Mouse (Mus musculus) stomach, embryonic 14.5 days (tissue): ENCODE data around the gene Esrp2. TPM values are rescaled to one million over a fixed set of nuclear protein-coding genes. Genes with fewer than 3 reads are reported as not detected.

Source experiments
- ATAC-seq: fragments of 200-750 bp; cut with Nextera tagmentation; 2 replicates; pipeline ENCODE4 v1.8.0; 2017; ENCODE audit warnings: low read depth, moderate TSS enrichment; ENCODE audit not compliant: insufficient number of reproducible peaks, insufficient read depth, low FRiP score
- H3K27ac ChIP-seq: fragments of 300-500 bp; sonication (generic); 2 replicates; pipeline ENCODE4 v1.5.1; 2014; ENCODE audit warnings: mild to moderate bottlenecking, low read length, moderate library complexity, mixed read lengths
- H3K27me3 ChIP-seq: fragments of 300-500 bp; sonication (generic); 2 replicates; pipeline ENCODE4 v1.6.1; 2014; ENCODE audit warnings: low read length, control low read depth, mixed read lengths; ENCODE audit not compliant: control insufficient read depth, insufficient read depth
- H3K36me3 ChIP-seq: fragments of 300-500 bp; sonication (generic); 2 replicates; pipeline ENCODE4 v1.6.1; 2014; ENCODE audit warnings: mild to moderate bottlenecking, control low read depth, low read length, moderate library complexity, mixed read lengths; ENCODE audit not compliant: control insufficient read depth, insufficient read depth
- H3K4me1 ChIP-seq: fragments of 300-500 bp; sonication (generic); 2 replicates; pipeline ENCODE4 v1.6.1; 2014; ENCODE audit warnings: low read length, control low read depth, mixed read lengths; ENCODE audit not compliant: control insufficient read depth, insufficient read depth
- H3K4me2 ChIP-seq: fragments of 300-500 bp; sonication (generic); replicated peaks from 2 replicates; pipeline ENCODE4 v1.6.1; 2014; ENCODE audit warnings: low read depth, low read length, control low read depth
- H3K4me3 ChIP-seq: fragments of 300-500 bp; sonication (generic); 2 replicates; pipeline ENCODE4 v1.5.1; 2014; ENCODE audit warnings: low read depth, low read length, control low read depth
- H3K9ac ChIP-seq: fragments of 300-500 bp; sonication (generic); replicated peaks from 2 replicates; pipeline ENCODE4 v1.6.1; 2014; ENCODE audit warnings: low read depth, mild to moderate bottlenecking, control low read depth, low read length, moderate library complexity, mixed read lengths
- H3K9me3 ChIP-seq: fragments of 300-500 bp; sonication (generic); 2 replicates; pipeline ENCODE4 v1.6.1; 2016; ENCODE audit warnings: low read depth, low read length, control low read depth; ENCODE audit not compliant: control insufficient read depth
- WGBS: fragments of 180-500 bp; shearing (Covaris S2); extraction: QIAGEN DNeasy Blood & Tissue Kit; methylation state at CpG from one replicate; pipeline ENCODE4 v1.1.7; 2014; 5-methylcytosine and 5-hydroxymethylcytosine counted together
- polyA plus RNA-seq: library from polyadenylated mRNA; unstranded; fragments of >200 nt; fragmentation: Nextera tagmentation; extraction: Ambion mirVana; gene quantifications from 2 replicates; pipeline ENCODE4 v1.2.1, GENCODE M21; 2014

The Esrp2 gene
- polyA plus RNA-seq, 1 experiment from 2014 or later = 30.0 TPM

DNA sequence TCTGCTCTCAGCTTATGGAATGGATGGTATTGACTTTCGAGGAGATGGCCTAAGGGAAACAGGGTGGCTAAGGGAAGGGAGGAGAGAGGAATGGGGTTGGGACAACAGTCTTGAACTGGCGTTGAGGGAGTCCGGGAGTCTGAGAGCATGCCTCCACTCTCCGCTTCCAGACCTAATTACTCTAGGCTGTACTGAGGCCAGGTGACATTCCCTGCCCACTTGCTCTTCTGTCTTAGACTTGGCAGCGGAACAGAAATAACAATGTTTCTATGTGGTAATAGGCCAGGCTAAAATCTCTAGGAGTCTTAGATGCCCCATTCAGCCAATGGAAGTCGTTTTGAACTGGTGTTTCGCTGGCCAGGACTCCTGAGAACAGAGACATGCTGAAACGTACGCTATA is 14.3 kb upstream of the Esrp2 start:
- H3K9ac ChIP-seq = 0 out of 2 replicates have a peak overlapping the region, but pooled peaks have one; percentile 45
- peaks cover 6% of the 10 kb centered on the region for H3K36me3 ChIP-seq
- peak overlapping the region; percentile 76 for H3K4me3 ChIP-seq
- no peaks in the 10 kb centered on the region for H3K9me3 ChIP-seq
- no peak overlapping the region for H3K27ac ChIP-seq
- 76% methylated on average over 9 of the region's 9 CpGs for WGBS
- peak overlapping the region; percentile 69 for H3K4me2 ChIP-seq
- H3K27me3 ChIP-seq = no peaks in the 10 kb centered on the region
- no peak for ATAC-seq
- H3K4me1 ChIP-seq = peaks cover 2% of the 10 kb centered on the region; the same call in 1 of the 2 replicates

DNA sequence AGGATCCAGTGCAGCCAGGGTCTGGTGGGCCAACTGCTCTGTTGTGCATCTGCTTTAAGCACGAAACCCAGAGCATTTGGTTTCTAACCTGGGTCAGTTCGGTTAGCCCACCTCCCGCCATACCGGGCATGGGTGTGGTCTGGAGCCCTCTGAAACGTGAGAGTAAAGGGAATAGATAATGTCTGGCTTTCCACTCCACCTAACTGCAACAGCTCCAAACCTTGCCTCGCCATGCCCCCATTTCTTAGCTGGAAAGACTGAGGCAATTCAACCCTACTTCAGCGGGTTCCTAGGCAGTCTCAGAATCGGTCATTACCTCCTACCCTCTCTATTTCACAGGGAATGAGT is 13.9 kb upstream of the Esrp2 start:
- Histone ChIP-seq H3K4me3 (peak overlapping the region; percentile 76), H3K27me3 (no peaks in the 10 kb centered on the region), H3K9ac (peak overlapping the region; percentile 45; the same call in 1 of the 2 replicates), H3K27ac (no peak overlapping the region), H3K4me2 (peak overlapping the region; percentile 69), H3K4me1 (peaks cover 2% of the 10 kb centered on the region; the same call in 1 of the 2 replicates), H3K36me3 (peaks cover 5% of the 10 kb centered on the region), H3K9me3 (no peaks in the 10 kb centered on the region)
- 19% methylated on average over 8 of the region's 8 CpGs for WGBS
- no peak for ATAC-seq

DNA sequence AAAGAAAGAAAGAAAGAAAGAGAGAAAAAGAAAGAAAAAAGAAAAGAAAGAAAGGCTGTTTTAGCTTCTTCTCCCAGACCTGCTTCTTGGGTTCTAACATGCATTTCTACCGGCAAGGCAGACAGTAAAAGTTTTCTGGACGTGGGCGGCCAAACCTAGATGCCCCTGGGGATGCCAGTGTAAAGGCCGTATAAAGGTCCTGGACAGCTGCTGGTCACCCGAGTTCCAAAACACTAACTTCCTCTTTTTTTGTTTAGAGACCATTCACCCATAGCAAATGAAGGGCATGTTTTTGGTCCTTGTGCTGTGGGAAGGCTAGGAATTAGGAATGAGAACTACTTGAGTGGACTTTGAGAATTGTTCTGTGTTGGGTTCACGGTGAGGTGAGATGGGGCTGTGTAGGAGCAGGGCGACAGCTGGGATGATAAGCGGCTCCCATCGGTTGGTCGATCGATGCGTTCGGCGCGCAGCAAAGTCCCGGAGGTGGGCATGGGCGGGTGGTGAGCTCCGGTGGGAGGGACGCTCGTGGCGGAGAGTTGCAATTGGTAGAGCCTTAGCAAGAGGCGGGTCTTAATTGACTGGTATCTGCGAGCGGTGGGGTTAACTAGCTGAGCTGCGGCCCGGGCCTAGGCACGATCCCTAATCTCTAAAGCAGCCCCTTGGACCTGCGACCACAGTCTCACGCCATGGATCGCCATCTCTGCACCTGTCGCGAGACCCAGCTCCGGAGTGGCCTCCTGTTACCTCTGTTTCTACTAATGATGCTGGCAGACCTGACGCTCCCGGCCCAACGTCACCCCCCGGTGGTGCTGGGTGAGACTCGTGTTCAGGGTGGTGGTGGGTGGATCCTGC is 13.3 kb upstream of the Esrp2 start, which contains the start of gene Pla2g15:
Gene Pla2g15 (plus strand): TSS at position 599 of the 852 bp plus-strand sequence.
- no peak within 1 kb of the TSS; the same call in 1 of the 2 replicates for H3K27ac ChIP-seq
- peaks cover 2% of the 10 kb centered on the region; the same call in 1 of the 2 replicates for H3K4me1 ChIP-seq
- peaks cover 4% of the 10 kb centered on the region for H3K36me3 ChIP-seq
- peak; percentile 97 for ATAC-seq
- H3K9ac ChIP-seq = peak within 1 kb of the TSS; percentile 45; the same call in 1 of the 2 replicates
- H3K9me3 ChIP-seq = no peaks in the 10 kb centered on the region
- WGBS = 3% methylated on average over 38 of the region's 38 CpGs
- no peaks in the 10 kb centered on the region for H3K27me3 ChIP-seq
- H3K4me3 ChIP-seq = peak within 1 kb of the TSS; percentile 76
- peak within 1 kb of the TSS; percentile 69 for H3K4me2 ChIP-seq

DNA sequence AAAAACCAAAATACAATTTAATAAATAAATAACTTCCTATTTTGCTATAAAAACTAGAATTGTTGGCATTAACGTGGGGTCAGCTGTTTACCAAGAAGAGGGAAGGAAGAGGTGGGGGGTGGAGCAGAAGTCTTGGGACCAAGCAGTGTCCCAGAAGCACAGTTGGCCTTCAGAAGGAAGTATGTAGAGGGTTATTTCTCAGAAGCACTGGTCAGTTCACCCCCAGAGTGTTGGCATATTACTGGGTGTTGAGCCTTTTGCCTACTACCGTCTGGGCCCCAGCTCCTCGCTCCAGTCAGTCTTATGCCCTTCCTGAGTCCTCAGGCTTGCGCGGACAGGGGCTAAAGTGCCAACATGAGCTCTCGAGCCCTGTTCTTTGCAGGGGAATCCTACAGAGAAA is 12.3 kb upstream of the Esrp2 start:
- 93% methylated on average over 6 of the region's 6 CpGs for WGBS
- Histone ChIP-seq H3K4me3 (no peak overlapping the region), H3K27ac (no peak overlapping the region), H3K4me1 (peaks cover 2% of the 10 kb centered on the region; the same call in 1 of the 2 replicates), H3K9ac (no peak overlapping the region), H3K9me3 (no peaks in the 10 kb centered on the region), H3K36me3 (no peaks in the 10 kb centered on the region), H3K4me2 (no peak overlapping the region), H3K27me3 (no peaks in the 10 kb centered on the region)
- no peak for ATAC-seq

DNA sequence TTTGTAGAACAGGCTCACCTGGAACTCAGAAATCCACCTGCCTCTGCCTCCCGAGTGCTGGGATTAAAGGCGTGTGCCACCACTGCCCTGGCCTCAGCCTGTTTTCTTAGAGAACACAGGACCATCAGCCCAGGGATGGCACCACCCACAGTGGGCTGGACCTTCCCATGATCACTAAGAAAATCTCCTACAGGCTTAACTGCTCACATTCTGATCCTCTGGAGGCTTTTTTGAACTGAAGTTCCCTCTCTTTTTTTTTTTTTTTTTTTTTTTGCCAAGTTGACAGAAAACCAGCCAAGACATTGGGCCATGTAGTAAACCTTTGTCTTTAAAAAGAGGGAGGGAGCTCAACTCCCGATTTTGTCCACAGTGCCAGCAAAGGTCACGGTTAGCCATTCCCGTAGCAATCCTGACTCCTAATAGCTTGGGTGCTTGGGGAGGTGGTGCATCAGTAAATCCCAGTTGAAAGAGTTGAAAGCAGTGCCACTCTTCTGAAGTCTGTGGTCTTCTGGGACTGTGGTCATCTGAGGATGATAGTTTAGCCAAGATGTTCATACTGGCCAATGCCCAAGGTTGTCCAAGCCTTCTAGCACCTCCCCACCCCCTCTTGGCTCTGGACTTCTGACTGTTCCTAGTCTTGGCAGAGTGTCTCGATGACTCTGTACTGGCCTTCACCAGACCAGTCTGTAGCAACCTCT is 11.2 kb upstream of the Esrp2 start:
- ATAC-seq = no peak
- WGBS = 78% methylated on average over 6 of the region's 6 CpGs
- H3K4me2 ChIP-seq = no peak overlapping the region
- H3K36me3 ChIP-seq = no peaks in the 10 kb centered on the region
- no peaks in the 10 kb centered on the region for H3K27me3 ChIP-seq
- H3K4me1 ChIP-seq = peaks cover 2% of the 10 kb centered on the region; the same call in 1 of the 2 replicates
- no peaks in the 10 kb centered on the region for H3K9me3 ChIP-seq
- no peak overlapping the region for H3K27ac ChIP-seq
- no peak overlapping the region for H3K9ac ChIP-seq
- H3K4me3 ChIP-seq = no peak overlapping the region

DNA sequence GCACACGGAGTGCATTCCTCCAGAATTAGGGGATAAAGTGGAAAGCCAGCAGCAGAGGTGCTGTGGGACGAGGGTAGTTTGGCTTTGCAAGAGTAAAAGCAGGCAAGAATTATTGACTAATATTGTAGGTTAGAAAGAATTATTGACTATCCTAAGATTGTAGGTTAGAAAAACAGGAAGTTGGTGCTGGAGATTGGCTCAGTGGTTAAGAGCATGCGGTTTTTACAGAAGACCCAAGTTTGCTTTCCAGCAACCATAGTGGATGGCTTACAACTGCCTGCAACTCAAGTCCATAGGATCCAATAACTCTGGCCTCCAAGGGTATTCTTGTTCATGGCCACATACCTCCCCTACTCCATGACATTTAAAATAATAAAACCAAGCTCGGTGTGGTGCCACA is 9.2 kb upstream of the Esrp2 start:
- no peak for ATAC-seq
- Histone ChIP-seq H3K9me3 (no peaks in the 10 kb centered on the region), H3K4me2 (no peak overlapping the region), H3K36me3 (no peaks in the 10 kb centered on the region), H3K27me3 (no peaks in the 10 kb centered on the region), H3K4me1 (peaks cover 2% of the 10 kb centered on the region; the same call in 1 of the 2 replicates), H3K4me3 (no peak overlapping the region), H3K27ac (no peak overlapping the region), H3K9ac (no peak overlapping the region)
- 90% methylated on average over 4 of the region's 4 CpGs for WGBS

DNA sequence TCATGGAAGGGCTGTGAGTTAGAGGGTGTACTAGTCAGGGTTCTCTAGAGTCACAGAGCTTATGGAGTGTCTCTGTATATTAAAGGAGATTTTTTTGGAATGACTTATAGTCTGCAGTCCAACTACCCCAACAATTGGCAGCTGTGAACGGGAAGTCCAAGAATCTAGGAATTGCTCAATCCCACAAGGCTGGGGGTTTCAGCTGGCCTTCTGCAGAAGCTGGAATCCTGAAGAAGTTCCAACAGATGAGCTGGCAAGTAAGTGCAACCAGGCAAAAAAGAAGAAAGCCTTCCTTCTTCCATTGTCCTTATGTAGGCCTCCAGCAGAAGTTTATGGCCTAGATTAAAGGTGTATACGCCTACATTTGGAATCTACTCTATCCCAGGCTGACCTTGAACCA is 8.6 kb upstream of the Esrp2 start:
- 84% methylated on average over 2 of the region's 2 CpGs for WGBS
- H3K9me3 ChIP-seq = no peaks in the 10 kb centered on the region
- H3K27me3 ChIP-seq = no peaks in the 10 kb centered on the region
- no peaks in the 10 kb centered on the region for H3K36me3 ChIP-seq
- H3K4me2 ChIP-seq = no peak overlapping the region
- no peaks in the 10 kb centered on the region for H3K4me1 ChIP-seq
- H3K27ac ChIP-seq = no peak overlapping the region
- no peak for ATAC-seq
- no peak overlapping the region for H3K9ac ChIP-seq
- no peak overlapping the region for H3K4me3 ChIP-seq

DNA sequence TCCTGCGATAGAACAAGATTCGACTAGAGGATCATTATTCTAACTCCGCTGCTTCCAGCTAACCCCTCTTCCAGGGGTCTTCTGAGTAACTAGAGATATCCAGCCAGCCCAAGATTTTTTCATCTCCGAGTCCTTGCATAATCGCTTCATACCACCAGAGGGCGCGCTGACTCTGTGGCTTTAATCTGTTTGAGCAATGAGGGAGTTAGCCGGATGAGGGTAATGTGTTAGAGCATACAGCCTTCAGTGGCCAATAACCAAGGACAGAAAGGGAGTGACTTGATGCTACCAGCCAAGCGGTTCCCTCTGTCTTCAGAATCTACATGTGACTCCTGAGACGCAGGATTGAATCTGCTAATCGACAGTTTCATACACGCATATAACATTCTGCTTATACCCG is 4.0 kb upstream of the Esrp2 start:
- Histone ChIP-seq H3K36me3 (no peaks in the 10 kb centered on the region), H3K4me1 (peaks cover 10% of the 10 kb centered on the region; the same call in 1 of the 2 replicates), H3K27ac (no peak overlapping the region), H3K9ac (no peak overlapping the region), H3K27me3 (peaks cover 6% of the 10 kb centered on the region; the same call in 1 of the 2 replicates), H3K4me2 (no peak overlapping the region), H3K9me3 (no peaks in the 10 kb centered on the region), H3K4me3 (no peak overlapping the region)
- 16% methylated on average over 13 of the region's 13 CpGs for WGBS
- ATAC-seq = no peak
